Mouse (Mus musculus): Measurements from ENCODE around the gene Rln3.
A peak's percentile ranks its signal among the peaks of the same experiment; 100 is the strongest.
"Not testable (repeated sequence)": the region's sequence is repeated elsewhere in the genome, so short reads cannot be mapped to it uniquely, and the experiment has no call there.

The Rln3 gene

GRCm38 (mm10) chr8:84010625-84011611 lies 33.9 kb downstream of the Rln3 start:
- H3K4me1 ChIP-seq (replicated peaks; ENCODE audit: low read depth, low read length): peaks cover 54% of the 10 kb centered on the region
- peaks cover 2% of the 10 kb centered on the region for H3K9me3 ChIP-seq (ENCODE audit: low read length)
- H3K36me3 ChIP-seq (ENCODE audit: insufficient read depth, low read length): no peaks in the 10 kb centered on the region
- H3K27me3 ChIP-seq (ENCODE audit: insufficient read depth, low read length): peaks cover 39% of the 10 kb centered on the region
- no peak for TF ChIP-seq POU5F1 (IDR thresholded peaks at IDR 0.05; ENCODE audit: borderline replicate concordance, low read length)
- TF ChIP-seq NANOG (IDR thresholded peaks at IDR 0.05; ENCODE audit: borderline replicate concordance, low read length): no peak
- no peak for TF ChIP-seq CTCF (conservative IDR thresholded peaks at IDR 0.05; ENCODE audit: low read length)
- peak overlapping the region; percentile 82 for H3K4me3 ChIP-seq (replicated peaks; ENCODE audit: low read length)

- Histone ChIP-seq H3K4me3 (replicated peaks; ENCODE audit: low read length) (peak overlapping the region; percentile 82), H3K4me1 (replicated peaks; ENCODE audit: low read depth, low read length) (peaks cover 61% of the 10 kb centered on the region)
Observed at GRCm38 (mm10) chr8:84009876-84010275, 34.9 kb downstream of the Rln3 start.

DNA sequence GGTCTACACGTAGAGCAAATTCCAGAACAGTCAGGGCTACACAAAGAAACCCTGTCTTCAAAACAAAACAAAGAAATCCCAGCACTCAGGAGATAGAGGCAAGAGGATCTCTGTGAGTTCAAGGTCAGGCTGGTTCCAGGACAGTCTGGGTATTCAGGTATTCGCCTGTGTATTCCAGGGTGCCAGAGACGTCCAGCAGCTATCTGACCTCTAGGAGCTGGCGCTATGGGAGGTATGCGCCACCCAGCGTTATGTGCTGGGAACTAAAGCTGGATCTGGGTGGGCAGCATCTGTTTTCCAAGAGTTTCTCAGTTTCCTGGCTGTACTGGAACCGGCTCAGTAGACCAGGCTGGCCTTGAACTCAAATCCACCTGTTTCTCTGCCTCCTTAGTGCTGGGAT lies 36.4 kb downstream of the Rln3 start:
- peaks cover 71% of the 10 kb centered on the region for H3K4me1 ChIP-seq (replicated peaks; ENCODE audit: low read depth, low read length)
- TF ChIP-seq POU5F1 (IDR thresholded peaks at IDR 0.05; ENCODE audit: borderline replicate concordance, low read length): no peak
- TF ChIP-seq CTCF (conservative IDR thresholded peaks at IDR 0.05; ENCODE audit: low read length): peak; percentile 38
- H3K4me3 ChIP-seq (replicated peaks; ENCODE audit: low read length): no peak overlapping the region
- peaks cover 36% of the 10 kb centered on the region for H3K27me3 ChIP-seq (ENCODE audit: insufficient read depth, low read length)
- peaks cover 1% of the 10 kb centered on the region for H3K36me3 ChIP-seq (ENCODE audit: insufficient read depth, low read length)
- no peaks in the 10 kb centered on the region for H3K9me3 ChIP-seq (ENCODE audit: low read length)

More at GRCm38 (mm10) chr8:84009876-84010275, 34.9 kb downstream of the Rln3 start:
- H3K9me3 ChIP-seq (ENCODE audit: low read length): no peaks in the 10 kb centered on the region
- no peaks in the 10 kb centered on the region for H3K36me3 ChIP-seq (ENCODE audit: insufficient read depth, low read length)
- TF ChIP-seq NANOG (IDR thresholded peaks at IDR 0.05; ENCODE audit: borderline replicate concordance, low read length): no peak
- TF ChIP-seq CTCF (conservative IDR thresholded peaks at IDR 0.05; ENCODE audit: low read length): peak; percentile 48
- TF ChIP-seq POU5F1 (IDR thresholded peaks at IDR 0.05; ENCODE audit: borderline replicate concordance, low read length): no peak
- peaks cover 39% of the 10 kb centered on the region for H3K27me3 ChIP-seq (ENCODE audit: insufficient read depth, low read length)

DNA sequence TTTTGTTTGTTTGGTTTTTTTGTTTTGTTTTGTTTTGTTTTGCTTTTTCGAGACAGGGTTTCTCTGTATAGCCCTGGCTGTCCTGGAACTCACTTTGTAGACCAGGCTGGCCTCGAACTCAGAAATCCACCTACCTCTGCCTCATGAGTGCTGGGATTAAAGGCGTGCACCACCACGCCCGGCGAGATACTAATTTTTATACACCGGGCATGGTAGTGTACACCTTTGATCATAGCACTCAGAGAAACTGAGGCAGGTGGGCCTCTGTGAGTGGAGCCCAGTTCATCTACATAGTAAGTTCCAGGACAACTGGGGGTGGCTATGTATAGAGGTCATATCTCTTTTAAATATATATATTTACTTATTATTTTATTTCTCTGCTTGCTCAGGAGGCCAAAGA lies 39.3 kb downstream of the Rln3 start:
- H3K4me1 ChIP-seq (replicated peaks; ENCODE audit: low read depth, low read length): peaks cover 74% of the 10 kb centered on the region
- not testable (repeated sequence) for H3K9me3 ChIP-seq (ENCODE audit: low read length); H3K4me3 ChIP-seq (replicated peaks; ENCODE audit: low read length)
- H3K27me3 ChIP-seq (ENCODE audit: insufficient read depth, low read length): peaks cover 23% of the 10 kb centered on the region
- H3K36me3 ChIP-seq (ENCODE audit: insufficient read depth, low read length): peaks cover 23% of the 10 kb centered on the region

DNA sequence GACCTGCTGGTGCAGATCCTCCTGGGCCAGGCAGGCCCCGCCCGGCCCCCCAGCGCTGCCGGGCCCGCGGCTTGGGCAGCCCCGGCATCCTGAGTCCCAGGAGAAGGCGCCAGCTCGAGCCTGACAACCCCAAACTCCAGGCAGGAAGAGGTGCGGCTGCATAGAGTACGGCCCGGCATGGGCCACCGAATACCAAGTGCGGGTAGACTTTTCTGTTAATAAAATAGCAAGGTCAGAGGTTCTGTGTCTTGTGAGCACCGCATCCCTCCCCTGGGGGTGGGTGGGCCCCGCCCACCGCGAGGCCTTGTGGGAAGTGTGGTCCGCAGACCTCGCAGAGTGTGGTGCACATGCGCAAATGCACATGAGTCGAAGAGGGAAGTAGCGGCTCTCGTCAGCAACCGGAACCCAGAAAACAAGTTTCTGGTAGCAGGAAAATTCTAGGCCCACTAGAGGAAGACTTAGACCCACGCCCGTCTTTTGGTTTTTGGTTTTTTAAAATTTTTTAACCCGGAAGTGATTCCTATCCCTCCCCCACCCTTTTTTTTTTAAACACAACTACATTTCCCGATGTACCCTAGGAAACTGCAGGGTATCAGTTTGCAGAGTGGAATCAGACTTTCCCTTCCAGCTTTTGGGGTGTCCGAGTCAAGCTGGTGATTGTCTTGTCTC lies 40.1 kb downstream of the Rln3 start:
- peaks cover 19% of the 10 kb centered on the region for H3K27me3 ChIP-seq (ENCODE audit: insufficient read depth, low read length)
- no peaks in the 10 kb centered on the region for H3K9me3 ChIP-seq (ENCODE audit: low read length)
- H3K36me3 ChIP-seq (ENCODE audit: insufficient read depth, low read length): peaks cover 31% of the 10 kb centered on the region
- TF ChIP-seq NANOG (IDR thresholded peaks at IDR 0.05; ENCODE audit: borderline replicate concordance, low read length) (no peak), POU5F1 (IDR thresholded peaks at IDR 0.05; ENCODE audit: borderline replicate concordance, low read length) (no peak), CTCF (conservative IDR thresholded peaks at IDR 0.05; ENCODE audit: low read length) (no peak)
- peaks cover 71% of the 10 kb centered on the region for H3K4me1 ChIP-seq (replicated peaks; ENCODE audit: low read depth, low read length)
- H3K4me3 ChIP-seq (replicated peaks; ENCODE audit: low read length): peak overlapping the region; percentile 80

GRCm38 (mm10) chr8:84003612-84004246 lies 41.1 kb downstream of the Rln3 start:
- Histone ChIP-seq H3K27me3 (ENCODE audit: insufficient read depth, low read length) (peaks cover 23% of the 10 kb centered on the region), H3K4me3 (replicated peaks; ENCODE audit: low read length) (peak overlapping the region; percentile 80), H3K9me3 (ENCODE audit: low read length) (no peaks in the 10 kb centered on the region), H3K36me3 (ENCODE audit: insufficient read depth, low read length) (peaks cover 41% of the 10 kb centered on the region), H3K4me1 (replicated peaks; ENCODE audit: low read depth, low read length) (peaks cover 74% of the 10 kb centered on the region)
- TF ChIP-seq POU5F1 (IDR thresholded peaks at IDR 0.05; ENCODE audit: borderline replicate concordance, low read length) (no peak), NANOG (IDR thresholded peaks at IDR 0.05; ENCODE audit: borderline replicate concordance, low read length) (no peak), CTCF (conservative IDR thresholded peaks at IDR 0.05; ENCODE audit: low read length) (no peak)

- Histone ChIP-seq H3K9me3 (ENCODE audit: low read length) (no peaks in the 10 kb centered on the region), H3K4me1 (replicated peaks; ENCODE audit: low read depth, low read length) (peaks cover 69% of the 10 kb centered on the region), H3K4me3 (replicated peaks; ENCODE audit: low read length) (no peak overlapping the region), H3K27me3 (ENCODE audit: insufficient read depth, low read length) (peaks cover 23% of the 10 kb centered on the region), H3K36me3 (ENCODE audit: insufficient read depth, low read length) (peaks cover 41% of the 10 kb centered on the region)
- no peak for TF ChIP-seq POU5F1 (IDR thresholded peaks at IDR 0.05; ENCODE audit: borderline replicate concordance, low read length)
Observed at GRCm38 (mm10) chr8:84002957-84003611, 41.7 kb downstream of the Rln3 start.
